Mouse (Mus musculus): ENCODE measurements around the gene Mavs. TPM values are rescaled to one million over a fixed set of nuclear protein-coding genes. Genes with fewer than 3 reads are reported as not detected.

Mavs gene
- total RNA-seq (2015; ENCODE audit: low replicate concordance) (27.0 and 33.1 TPM in 2 replicates), total RNA-seq (2017; ENCODE audit: low replicate concordance) (12.3 and 16.3 TPM in 2 replicates)

GRCm38 (mm10) chr2:131233307-131234126 is at the start of gene Mavs:
Gene Mavs (plus strand): TSS chr2:131234063.
- ATAC-seq (replicated peaks; ENCODE audit: low FRiP score, poor library complexity, severe bottlenecking) = peak; percentile 91

GRCm38 (mm10) chr2:131186343-131186742 is 47.5 kb upstream of the Mavs start:
- peak; percentile 36 for ATAC-seq (replicated peaks; ENCODE audit: low FRiP score, poor library complexity, severe bottlenecking)

GRCm38 (mm10) chr2:131186771-131187601 is 46.9 kb upstream of the Mavs start, which contains the start of the genes Cdc25b and Spef1:
Gene Cdc25b (plus strand): TSS chr2:131186949.
Gene Spef1 (minus strand): TSS chr2:131187282.
- peak; percentile 78 for ATAC-seq (replicated peaks; ENCODE audit: low FRiP score, poor library complexity, severe bottlenecking)

GRCm38 (mm10) chr2:131187602-131187922 is 46.3 kb upstream of the Mavs start:
- ATAC-seq (replicated peaks; ENCODE audit: low FRiP score, poor library complexity, severe bottlenecking) = 0 out of 2 replicates have a peak, but pooled peaks have one; percentile 1

GRCm38 (mm10) chr2:131188311-131188710 is 45.6 kb upstream of the Mavs start:
- peak; percentile 64 for ATAC-seq (replicated peaks; ENCODE audit: low FRiP score, poor library complexity, severe bottlenecking)

- peak; percentile 41 for ATAC-seq (replicated peaks; ENCODE audit: low FRiP score, poor library complexity, severe bottlenecking)
Observed at GRCm38 (mm10) chr2:131189521-131190309, 44.1 kb upstream of the Mavs start.

- ATAC-seq (replicated peaks; ENCODE audit: low FRiP score, poor library complexity, severe bottlenecking) = no peak
Observed at GRCm38 (mm10) chr2:131190344-131191004, 43.4 kb upstream of the Mavs start.

GRCm38 (mm10) chr2:131191005-131191390 is 42.9 kb upstream of the Mavs start:
- ATAC-seq (replicated peaks; ENCODE audit: low FRiP score, poor library complexity, severe bottlenecking) = no peak

- ATAC-seq (replicated peaks; ENCODE audit: low FRiP score, poor library complexity, severe bottlenecking) = no peak
Observed at GRCm38 (mm10) chr2:131196606-131197316, 37.1 kb upstream of the Mavs start.

- ATAC-seq (replicated peaks; ENCODE audit: low FRiP score, poor library complexity, severe bottlenecking) = no peak
Observed at GRCm38 (mm10) chr2:131200710-131201109, 33.2 kb upstream of the Mavs start.

- no peak for ATAC-seq (replicated peaks; ENCODE audit: low FRiP score, poor library complexity, severe bottlenecking)
Observed at GRCm38 (mm10) chr2:131201262-131201661, 32.6 kb upstream of the Mavs start.

- no peak for ATAC-seq (replicated peaks; ENCODE audit: low FRiP score, poor library complexity, severe bottlenecking)
Observed at GRCm38 (mm10) chr2:131203816-131204409, 29.9 kb upstream of the Mavs start.

GRCm38 (mm10) chr2:131204410-131204981 is 29.4 kb upstream of the Mavs start:
- peak; percentile 60 for ATAC-seq (replicated peaks; ENCODE audit: low FRiP score, poor library complexity, severe bottlenecking)

- peak; percentile 52 for ATAC-seq (replicated peaks; ENCODE audit: low FRiP score, poor library complexity, severe bottlenecking)
Observed at GRCm38 (mm10) chr2:131205521-131206182, 28.2 kb upstream of the Mavs start.

- ATAC-seq (replicated peaks; ENCODE audit: low FRiP score, poor library complexity, severe bottlenecking) = no peak
Observed at GRCm38 (mm10) chr2:131206778-131207177, 27.1 kb upstream of the Mavs start, which contains the start of gene Ap5s1. Gene Ap5s1 (plus strand): TSS chr2:131207078.

- no peak for ATAC-seq (replicated peaks; ENCODE audit: low FRiP score, poor library complexity, severe bottlenecking)
Observed at GRCm38 (mm10) chr2:131208356-131208755, 25.5 kb upstream of the Mavs start.

GRCm38 (mm10) chr2:131209125-131209795 is 24.6 kb upstream of the Mavs start:
- ATAC-seq (replicated peaks; ENCODE audit: low FRiP score, poor library complexity, severe bottlenecking) = peak; percentile 36
